Mouse (Mus musculus) kidney, postnatal 14 days (tissue): ENCODE measurements around the gene Rps29.
"Not testable (repeated sequence)": the region's sequence is repeated elsewhere in the genome, so short reads cannot be mapped to it uniquely, and the experiment has no call there.

Experiments
- DNase-seq: peaks from one replicate; pipeline ENCODE4 v3.0.0; 2022; ENCODE audit warnings: mixed read lengths

Gene Rps29

DNA sequence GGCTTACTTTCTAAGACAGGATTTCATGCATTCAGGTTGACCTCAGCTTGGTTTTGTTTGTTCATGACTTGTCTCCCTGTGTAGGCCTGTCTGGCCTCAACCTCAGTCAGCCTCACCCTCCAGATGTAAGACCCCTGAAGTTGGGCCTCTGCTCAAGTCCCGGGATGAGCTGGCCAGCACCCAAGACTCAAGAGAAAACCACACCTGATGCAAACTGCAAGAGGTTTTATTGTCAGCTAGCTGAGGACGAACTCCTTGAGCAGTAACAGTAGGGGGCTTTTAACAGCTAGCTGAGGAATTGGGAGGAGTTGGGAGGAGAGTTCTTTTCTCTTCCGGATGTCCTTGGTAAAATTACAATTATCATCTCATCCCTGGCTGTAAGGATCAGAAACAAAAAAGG is 18.5 kb upstream of the Rps29 start:
- DNase-seq, result no peak

DNA sequence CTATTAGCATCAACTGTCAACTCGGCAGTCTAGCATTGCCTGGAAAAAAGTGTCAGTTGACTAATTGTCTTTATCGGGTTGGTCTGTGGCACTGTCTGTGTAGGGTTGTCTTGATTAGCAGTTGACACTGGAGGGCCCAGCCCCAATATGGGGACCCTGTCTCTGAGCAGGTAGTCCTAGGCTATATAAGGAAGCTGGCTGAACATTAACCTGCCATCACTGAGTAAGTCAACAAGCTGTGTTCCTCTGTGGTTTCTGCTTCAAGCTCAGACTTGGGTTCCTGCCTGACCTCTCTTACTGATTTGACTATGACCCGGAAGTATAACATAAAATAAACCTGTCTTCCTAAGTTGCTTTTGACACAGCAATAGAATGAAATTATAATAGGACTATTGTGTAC is 17.0 kb upstream of the Rps29 start:
- no peak for DNase-seq

GRCm38 (mm10) chr12:69171307-69171706 is 12.3 kb upstream of the Rps29 start:
- no peak for DNase-seq

- peak; percentile 90 for DNase-seq
Observed at GRCm38 (mm10) chr12:69168461-69169106, 9.6 kb upstream of the Rps29 start, which contains the start of gene Lrr1. Gene Lrr1, plus strand, starts transcription at chr12:69168814.

DNA sequence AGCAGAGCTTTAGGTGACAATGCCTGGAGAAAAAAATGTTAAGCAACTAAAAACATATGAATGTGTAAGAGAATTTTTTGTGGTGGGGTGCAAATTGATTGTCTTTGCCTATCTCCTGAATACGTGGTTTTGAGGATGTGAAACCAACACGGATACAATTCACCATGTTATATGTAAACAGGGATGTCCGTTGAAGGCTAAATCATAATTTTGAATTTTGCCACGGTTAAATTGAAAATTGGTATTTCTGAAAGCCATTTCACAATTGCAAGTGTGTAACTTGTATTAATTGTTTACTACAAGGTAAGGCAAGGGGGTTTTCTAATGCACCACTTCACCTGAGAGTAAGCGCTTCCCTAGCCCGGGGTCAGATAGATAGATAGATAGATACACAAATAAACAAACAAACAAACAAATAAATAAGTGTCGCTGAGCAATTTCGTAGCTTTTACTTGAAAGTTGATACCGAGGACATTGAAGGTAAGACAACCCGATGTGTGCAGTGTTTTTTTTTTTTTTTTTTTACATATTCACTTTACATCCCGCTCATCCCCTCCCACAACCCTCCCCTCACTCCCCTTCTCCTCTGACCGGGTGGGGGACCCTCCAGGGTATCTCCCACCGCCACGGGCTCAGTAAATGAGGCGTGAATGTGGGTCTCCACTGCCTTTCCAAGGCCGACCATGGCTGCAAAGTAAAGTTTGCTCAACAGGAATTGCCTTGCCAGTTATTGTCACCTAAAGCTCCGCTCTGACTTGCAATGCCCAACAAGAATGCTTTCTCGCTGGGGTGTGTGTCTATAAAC is 8.9 kb upstream of the Rps29 start:
- no peak for DNase-seq

GRCm38 (mm10) chr12:69166861-69167581 is 8.0 kb upstream of the Rps29 start:
- DNase-seq, result not testable (repeated sequence)

DNA sequence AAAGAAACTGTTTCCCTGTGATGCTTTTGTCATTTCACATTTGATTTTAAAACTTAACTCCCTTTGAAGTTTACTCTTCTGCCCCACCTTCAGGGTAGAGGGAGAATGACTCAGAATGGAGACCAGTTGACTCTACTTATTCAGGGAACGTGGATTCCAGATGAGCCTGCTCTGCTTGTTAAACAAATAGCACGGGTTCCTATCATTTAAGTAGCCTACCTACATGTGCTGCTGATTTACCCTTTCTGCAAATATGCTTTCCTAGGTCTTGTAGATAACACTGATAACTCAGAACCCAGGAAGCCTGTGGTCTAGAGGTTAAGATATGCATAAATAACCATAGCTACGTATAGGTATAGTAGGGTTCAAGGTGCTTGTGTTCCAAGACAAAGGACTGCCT is 5.9 kb upstream of the Rps29 start:
- no peak for DNase-seq

GRCm38 (mm10) chr12:69163586-69163985 is 4.6 kb upstream of the Rps29 start:
- not testable (repeated sequence) for DNase-seq

- DNase-seq, result not testable (repeated sequence)
Observed at GRCm38 (mm10) chr12:69160677-69161076, 1.7 kb upstream of the Rps29 start.

DNA sequence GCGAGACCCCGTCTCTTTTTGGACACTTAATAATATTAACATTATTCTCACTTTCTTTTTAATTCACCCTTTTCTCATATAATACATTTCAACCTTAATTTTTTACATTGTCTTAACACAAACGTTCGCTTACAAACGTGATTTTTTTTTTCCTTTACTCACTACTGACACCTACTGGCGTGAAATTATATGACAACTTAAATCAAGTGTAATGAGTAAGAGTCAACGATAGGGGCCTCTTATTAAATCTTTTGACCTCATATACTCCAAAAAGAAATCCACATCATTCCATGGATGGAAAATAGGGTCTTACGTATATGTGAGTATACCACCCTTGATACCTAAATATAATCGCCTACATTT is 573 bp upstream of the Rps29 start:
- DNase-seq, result peak; percentile 28

DNA sequence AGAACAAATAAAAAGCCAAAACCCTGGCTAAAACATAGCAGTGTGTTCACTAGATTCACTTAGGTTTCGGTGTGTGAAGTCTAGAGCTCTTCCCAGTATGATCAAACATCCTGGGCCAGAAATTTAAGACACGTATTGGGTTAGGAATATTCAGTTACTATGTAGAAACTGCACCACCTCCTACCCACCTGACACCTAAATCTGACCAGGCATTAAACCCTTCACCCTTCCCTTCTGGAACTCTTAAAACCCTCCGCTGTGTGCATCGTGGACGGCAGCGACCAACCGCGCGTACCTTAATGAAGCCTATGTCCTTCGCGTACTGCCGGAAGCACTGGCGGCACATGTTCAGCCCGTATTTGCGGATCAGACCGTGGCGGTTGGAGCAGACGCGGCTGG is 621 bp downstream of the Rps29 start:
- DNase-seq, result no peak

GRCm38 (mm10) chr12:69157107-69157506 is 1.9 kb downstream of the Rps29 start:
- DNase-seq, result no peak

- no peak for DNase-seq
Observed at GRCm38 (mm10) chr12:69156436-69156835, 2.5 kb downstream of the Rps29 start.

DNA sequence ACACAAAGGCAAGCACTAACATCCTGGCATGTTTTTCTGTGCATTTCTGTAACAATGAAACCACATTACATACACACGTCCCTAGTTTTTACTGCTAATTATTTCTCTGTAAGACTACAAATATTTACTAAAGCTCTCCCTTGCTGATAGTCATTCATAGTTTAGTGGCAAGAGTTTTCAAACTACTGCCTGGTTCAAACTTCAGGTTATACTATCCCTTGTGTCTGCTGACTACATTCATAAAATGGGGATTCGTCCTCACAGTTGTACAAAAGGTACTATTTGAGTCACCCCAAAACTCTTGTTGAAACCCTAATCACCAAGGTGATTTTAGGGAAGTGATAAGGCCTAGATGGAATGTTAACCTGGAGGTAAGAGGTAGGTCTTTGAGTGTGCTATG is 3.1 kb downstream of the Rps29 start:
- DNase-seq, result no peak

GRCm38 (mm10) chr12:69150049-69150448 is 8.9 kb downstream of the Rps29 start:
- no peak for DNase-seq

DNA sequence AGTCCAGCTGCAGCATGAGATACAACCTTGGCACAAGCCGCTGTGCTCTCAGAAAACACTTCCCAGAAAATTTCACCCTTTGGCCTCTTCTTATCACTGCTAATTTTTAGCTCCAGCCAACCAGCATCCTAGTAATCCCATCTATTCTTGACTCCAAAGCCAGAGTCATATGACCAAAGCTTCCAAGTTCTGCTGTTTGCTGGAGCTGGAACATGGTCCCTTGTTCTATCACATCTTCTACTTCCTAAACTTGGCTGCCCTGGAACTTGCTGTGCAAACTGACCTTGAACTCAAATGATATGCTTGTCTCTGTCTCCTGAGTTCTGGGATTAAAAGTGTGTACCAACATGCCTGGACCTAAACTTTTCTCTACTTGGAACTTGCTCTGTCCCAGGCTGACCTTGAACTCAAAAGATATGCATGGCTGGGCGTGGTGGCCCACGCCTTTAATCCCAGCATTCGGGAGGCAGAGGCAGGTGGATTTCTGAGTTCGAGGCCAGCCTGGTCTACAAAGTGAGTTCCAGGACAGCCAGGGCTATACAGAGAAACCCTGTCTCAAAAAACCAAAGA is 11.7 kb downstream of the Rps29 start:
- DNase-seq, result no peak

- DNase-seq, result no peak
Observed at GRCm38 (mm10) chr12:69143460-69143859, 15.5 kb downstream of the Rps29 start.

- DNase-seq, result no peak
Observed at GRCm38 (mm10) chr12:69139841-69140240, 19.1 kb downstream of the Rps29 start.

GRCm38 (mm10) chr12:69139201-69139600 is 19.8 kb downstream of the Rps29 start:
- no peak for DNase-seq

DNA sequence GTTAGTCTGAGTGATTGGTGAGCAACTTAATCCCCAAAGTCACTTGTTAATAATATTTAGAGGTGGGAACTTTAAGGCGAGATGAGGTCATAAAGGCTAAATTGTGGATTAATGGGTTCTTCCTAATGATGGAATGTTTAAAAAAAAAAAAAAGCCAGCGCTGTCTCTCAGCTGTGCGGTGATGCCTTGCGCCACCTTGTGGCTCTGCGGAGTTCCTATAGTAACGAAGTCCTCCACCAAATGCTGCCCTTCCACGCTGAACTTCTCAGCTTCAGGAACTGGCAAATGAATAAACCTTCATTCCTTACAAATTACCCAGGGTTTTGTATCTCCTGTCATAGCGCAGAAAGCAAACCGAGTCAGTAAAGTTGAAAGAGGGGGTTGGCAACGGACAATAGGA is 27.0 kb downstream of the Rps29 start:
- peak; percentile 45 for DNase-seq

- DNase-seq, result no peak
Observed at GRCm38 (mm10) chr12:69131267-69131666, 27.7 kb downstream of the Rps29 start.

DNA sequence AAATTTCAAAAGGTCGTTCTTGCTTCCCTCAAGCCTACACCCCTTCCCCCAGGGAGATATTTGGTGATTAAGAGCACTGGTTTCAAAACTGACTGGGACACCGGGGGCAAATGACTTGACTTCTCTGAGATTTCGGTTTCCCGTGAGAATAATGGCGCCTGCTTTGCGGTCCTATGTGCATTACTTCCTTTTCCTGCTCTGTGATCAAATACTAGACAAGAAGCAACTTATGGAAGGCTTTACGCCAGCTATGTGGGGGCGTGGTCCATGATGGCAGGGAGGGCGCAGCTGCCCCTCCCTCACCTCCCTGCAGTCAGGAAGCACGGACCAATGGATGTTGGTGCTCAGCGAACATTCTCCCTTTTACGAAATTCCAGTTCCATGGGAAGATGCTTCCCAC is 28.5 kb downstream of the Rps29 start:
- DNase-seq, result no peak

- DNase-seq, result no peak
Observed at GRCm38 (mm10) chr12:69129634-69130310, 29.2 kb downstream of the Rps29 start.
